7 mouse cellular contexts compared by ENCODE assay signal in genomic region chr2:155728742-155729141, GRCm38 (mm10). TPM values are rescaled to one million over a fixed set of nuclear protein-coding genes. Genes with fewer than 3 reads are reported as not detected.
DNase-seq lines count a peak whose midpoint lies in the region; ATAC-seq lines count a peak whose summit lies in the region.

No protein-coding gene starts in this region.

- WGBS in lung, embryonic 16.5 days = 3% methylated on average over 15 of the region's 15 CpGs
- WGBS in forebrain, embryonic 10.5 days = 3% methylated on average over 15 of the region's 15 CpGs
- WGBS in limb, embryonic 10.5 days = 4% methylated on average over 15 of the region's 15 CpGs
- WGBS in stomach, embryonic 14.5 days = 3% methylated on average over 15 of the region's 15 CpGs

- H3K27me3 ChIP-seq in lung, embryonic 16.5 days (ENCODE audit: control insufficient read depth, insufficient read depth, low read depth, low read length) = no peaks in the 10 kb centered on the region; the same call in 1 of the 2 replicates
- no peaks in the 10 kb centered on the region for H3K27me3 ChIP-seq in forebrain, embryonic 10.5 days (ENCODE audit: poor library complexity, severe bottlenecking)
- no peaks in the 10 kb centered on the region for H3K27me3 ChIP-seq in limb, embryonic 10.5 days (ENCODE audit: low read depth, poor library complexity, severe bottlenecking)
- H3K27me3 ChIP-seq in stomach, embryonic 14.5 days (ENCODE audit: control insufficient read depth, insufficient read depth, low read length) = no peaks in the 10 kb centered on the region

- H3K4me3 ChIP-seq in lung, embryonic 16.5 days (ENCODE audit: low read length) = peak overlapping the region; percentile 93
- peak overlapping the region; percentile 70 for H3K4me3 ChIP-seq in forebrain, embryonic 10.5 days
- H3K4me3 ChIP-seq in limb, embryonic 10.5 days = peak overlapping the region; percentile 92
- H3K4me3 ChIP-seq in stomach, embryonic 14.5 days (ENCODE audit: low read depth, low read length) = peak overlapping the region; percentile 69

- peak overlapping the region; percentile 75 for H3K4me2 ChIP-seq in lung, embryonic 16.5 days (ENCODE audit: low read depth, low read length)
- H3K4me2 ChIP-seq in stomach, embryonic 14.5 days (replicated peaks; ENCODE audit: low read depth, low read length) = peak overlapping the region; percentile 67

- no peaks in the 10 kb centered on the region; the same call in 1 of the 2 replicates for H3K36me3 ChIP-seq in lung, embryonic 16.5 days (ENCODE audit: control insufficient read depth, insufficient read depth, low read length)
- no peaks in the 10 kb centered on the region for H3K36me3 ChIP-seq in forebrain, embryonic 10.5 days (replicated peaks)
- no peaks in the 10 kb centered on the region for H3K36me3 ChIP-seq in limb, embryonic 10.5 days
- H3K36me3 ChIP-seq in stomach, embryonic 14.5 days (ENCODE audit: control insufficient read depth, insufficient read depth, low read length) = no peaks in the 10 kb centered on the region

- DNase-seq in lung, postnatal 14 days = no peak
- no peak for DNase-seq in forebrain, embryonic 10.5 days (ENCODE audit: extremely low spot score, low spot score)
- no peak for DNase-seq in limb, embryonic 10.5 days (ENCODE audit: low spot score)
- DNase-seq in adrenal gland, postnatal 10 days = no peak
- DNase-seq in MN1 (ENCODE audit: low spot score) = no peak

- peak overlapping the region; percentile 82 for H3K9ac ChIP-seq in lung, embryonic 16.5 days (ENCODE audit: low read length)
- H3K9ac ChIP-seq in stomach, embryonic 14.5 days (replicated peaks; ENCODE audit: low read depth, low read length) = peak overlapping the region; percentile 57; the same call in 1 of the 2 replicates

- no peak overlapping the region for H3K27ac ChIP-seq in lung, embryonic 16.5 days (ENCODE audit: low read length)
- peak overlapping the region; percentile 77 for H3K27ac ChIP-seq in forebrain, embryonic 10.5 days
- H3K27ac ChIP-seq in limb, embryonic 10.5 days = peak overlapping the region; percentile 77
- no peak overlapping the region for H3K27ac ChIP-seq in stomach, embryonic 14.5 days (ENCODE audit: low read length)

- ATAC-seq in lung, embryonic 16.5 days (ENCODE audit: low read depth) = no peak
- ATAC-seq in stomach, embryonic 14.5 days (ENCODE audit: insufficient number of reproducible peaks, insufficient read depth, low FRiP score, low read depth) = peak; percentile 11; the same call in 1 of the 2 replicates

- no peaks in the 10 kb centered on the region for H3K9me3 ChIP-seq in lung, embryonic 16.5 days (ENCODE audit: control insufficient read depth, low read length)
- no peaks in the 10 kb centered on the region for H3K9me3 ChIP-seq in forebrain, embryonic 10.5 days
- H3K9me3 ChIP-seq in limb, embryonic 10.5 days (replicated peaks) = no peaks in the 10 kb centered on the region
- no peaks in the 10 kb centered on the region for H3K9me3 ChIP-seq in stomach, embryonic 14.5 days (ENCODE audit: control insufficient read depth, low read depth, low read length)

- peaks cover 6% of the 10 kb centered on the region for H3K4me1 ChIP-seq in lung, embryonic 16.5 days (replicated peaks; ENCODE audit: control insufficient read depth, insufficient read depth, low read length)
- peaks cover 18% of the 10 kb centered on the region for H3K4me1 ChIP-seq in forebrain, embryonic 10.5 days
- H3K4me1 ChIP-seq in limb, embryonic 10.5 days = peaks cover 12% of the 10 kb centered on the region
- H3K4me1 ChIP-seq in stomach, embryonic 14.5 days (ENCODE audit: control insufficient read depth, insufficient read depth, low read length) = peaks cover 7% of the 10 kb centered on the region; the same call in 1 of the 2 replicates

RNA-seq across cellular contexts. Expression of gene Edem2, which starts 0.5 kb away (rescaled TPM):
- 47.0 and 49.0 TPM in 2 replicates for polyA plus RNA-seq in lung, embryonic 16.5 days (2015; fragmentation: Nextera tagmentation; extraction: Ambion mirVana)
- 30.5 and 30.9 TPM in 2 replicates for polyA plus RNA-seq in forebrain, embryonic 10.5 days (2016; fragmentation: Nextera tagmentation; extraction: Ambion mirVana)
- 22.1 and 26.6 TPM in 2 replicates for polyA plus RNA-seq in limb, embryonic 10.5 days (2016; fragmentation: Nextera tagmentation; extraction: Ambion mirVana)
- polyA plus RNA-seq in stomach, embryonic 14.5 days (2014; fragmentation: Nextera tagmentation; extraction: Ambion mirVana) = 41.6 and 50.2 TPM in 2 replicates
- 10 to 100 TPM; 32.0 to 39.6 TPM for total RNA-seq in adrenal gland, postnatal 10 days (2021)

RNA-seq across cellular contexts. Expression of gene Gm17581, which starts 6.9 kb away (rescaled TPM):
- polyA plus RNA-seq in lung, embryonic 16.5 days (2015; fragmentation: Nextera tagmentation; extraction: Ambion mirVana) = not detected in 2 replicates
- polyA plus RNA-seq in forebrain, embryonic 10.5 days (2016; fragmentation: Nextera tagmentation; extraction: Ambion mirVana) = not detected in 2 replicates
- polyA plus RNA-seq in limb, embryonic 10.5 days (2016; fragmentation: Nextera tagmentation; extraction: Ambion mirVana) = not detected in 2 replicates
- polyA plus RNA-seq in stomach, embryonic 14.5 days (2014; fragmentation: Nextera tagmentation; extraction: Ambion mirVana) = not detected in 2 replicates
- not detected for total RNA-seq in adrenal gland, postnatal 10 days (2021)

RNA-seq across cellular contexts. Expression of gene Procr, which starts 22.2 kb away (rescaled TPM):
- 16.3 and 16.8 TPM in 2 replicates for polyA plus RNA-seq in lung, embryonic 16.5 days (2015; fragmentation: Nextera tagmentation; extraction: Ambion mirVana)
- polyA plus RNA-seq in forebrain, embryonic 10.5 days (2016; fragmentation: Nextera tagmentation; extraction: Ambion mirVana) = 1.1 TPM in 2 replicates
- 0.87 and 1.9 TPM in 2 replicates for polyA plus RNA-seq in limb, embryonic 10.5 days (2016; fragmentation: Nextera tagmentation; extraction: Ambion mirVana)
- 14.7 and 15.3 TPM in 2 replicates for polyA plus RNA-seq in stomach, embryonic 14.5 days (2014; fragmentation: Nextera tagmentation; extraction: Ambion mirVana)
- 10 to 100 TPM; 20.6 to 34.4 TPM for total RNA-seq in adrenal gland, postnatal 10 days (2021)

RNA-seq across cellular contexts. Expression of gene Trpc4ap, which starts 36.6 kb away (rescaled TPM):
- 119 and 123 TPM in 2 replicates for polyA plus RNA-seq in lung, embryonic 16.5 days (2015; fragmentation: Nextera tagmentation; extraction: Ambion mirVana)
- polyA plus RNA-seq in forebrain, embryonic 10.5 days (2016; fragmentation: Nextera tagmentation; extraction: Ambion mirVana) = 116 and 126 TPM in 2 replicates
- 125 and 141 TPM in 2 replicates for polyA plus RNA-seq in limb, embryonic 10.5 days (2016; fragmentation: Nextera tagmentation; extraction: Ambion mirVana)
- 137 and 140 TPM in 2 replicates for polyA plus RNA-seq in stomach, embryonic 14.5 days (2014; fragmentation: Nextera tagmentation; extraction: Ambion mirVana)
- total RNA-seq in adrenal gland, postnatal 10 days (2021) = 100 to 1,000 TPM; 103 to 118 TPM

RNA-seq across cellular contexts. Expression of gene Mmp24, which starts 46.4 kb away (rescaled TPM):
- polyA plus RNA-seq in lung, embryonic 16.5 days (2015; fragmentation: Nextera tagmentation; extraction: Ambion mirVana) = 0.06 and 0.09 TPM in 2 replicates
- 0.17 and 0.35 TPM in 2 replicates for polyA plus RNA-seq in forebrain, embryonic 10.5 days (2016; fragmentation: Nextera tagmentation; extraction: Ambion mirVana)
- polyA plus RNA-seq in limb, embryonic 10.5 days (2016; fragmentation: Nextera tagmentation; extraction: Ambion mirVana) = 0.05 TPM in 1 of 2 replicates, not detected in the other
- 0.25 and 0.51 TPM in 2 replicates for polyA plus RNA-seq in stomach, embryonic 14.5 days (2014; fragmentation: Nextera tagmentation; extraction: Ambion mirVana)
- 1 to 10 TPM; 2.5 to 3.4 TPM for total RNA-seq in adrenal gland, postnatal 10 days (2021)

Comparison
In these comparisons a context has a peak if more than half of its experiments do, and no peak if none do; other contexts are left out.
1. H3K27ac ChIP-seq: peak in forebrain, embryonic 10.5 days (single experiment) and limb, embryonic 10.5 days (single experiment); none in lung, embryonic 16.5 days (single experiment) and stomach, embryonic 14.5 days (single experiment).
2. Peak in every context shown above with its lines, with median percentiles within 50 percentile points of each other: H3K4me3 ChIP-seq.